Mouse (Mus musculus): ENCODE results near the gene Stt3b.

- TF ChIP-seq POLR2A (IDR thresholded peaks at IDR 0.05; ENCODE audit: insufficient read depth, low read length) (no peak), CTCF (IDR thresholded peaks at IDR 0.05; ENCODE audit: low read depth, low read length) (no peak), EP300 (IDR thresholded peaks at IDR 0.05; ENCODE audit: insufficient read depth, low read depth, low read length) (no peak)
Measured at GRCm38 (mm10) chr9:115358421-115358820, 48.2 kb upstream of the Stt3b start.

Data from ES-Bruce4 (cell line).